Mouse (Mus musculus) gastrocnemius, postnatal 25 days (tissue): ENCODE results near the gene Sirt4. TPM values are rescaled to one million over a fixed set of nuclear protein-coding genes. Genes with fewer than 3 reads are reported as not detected.

Experiments
- DNase-seq: peaks from one replicate; pipeline ENCODE4 v3.0.0; 2022
- total RNA-seq, 2 experiments: library from RNA; stranded (reverse); gene quantifications; 1 replicate in 1 of 2; 2 replicates in 1 of 2; pipeline ENCODE4 v1.2.3; 2021

Gene Sirt4
- total RNA-seq, 2 experiments from 2014 or later = 13.8 to 14.1 TPM

GRCm38 (mm10) chr5:115491771-115492322 lies 7.3 kb upstream of the Sirt4 start:
- DNase-seq = peak; percentile 86

GRCm38 (mm10) chr5:115491076-115491475 lies 6.6 kb upstream of the Sirt4 start:
- DNase-seq = no peak

GRCm38 (mm10) chr5:115490638-115491000 lies 6.1 kb upstream of the Sirt4 start:
- no peak for DNase-seq

GRCm38 (mm10) chr5:115489699-115490637 lies 5.4 kb upstream of the Sirt4 start:
- peak; percentile 87 for DNase-seq

- DNase-seq = peak; percentile 68
Observed at GRCm38 (mm10) chr5:115488841-115489698, 4.5 kb upstream of the Sirt4 start.

GRCm38 (mm10) chr5:115487942-115488580 lies 3.5 kb upstream of the Sirt4 start:
- DNase-seq = no peak

- no peak for DNase-seq
Observed at GRCm38 (mm10) chr5:115487353-115487752, 2.8 kb upstream of the Sirt4 start.

GRCm38 (mm10) chr5:115486726-115487125 lies 2.2 kb upstream of the Sirt4 start:
- no peak for DNase-seq

GRCm38 (mm10) chr5:115485489-115486205 lies 1.1 kb upstream of the Sirt4 start:
- no peak for DNase-seq

GRCm38 (mm10) chr5:115484996-115485395 lies 471 bp upstream of the Sirt4 start:
- DNase-seq = no peak

GRCm38 (mm10) chr5:115483385-115483784 lies 1.1 kb downstream of the Sirt4 start:
- no peak for DNase-seq

- no peak for DNase-seq
Observed at GRCm38 (mm10) chr5:115482390-115483265, 1.9 kb downstream of the Sirt4 start.

GRCm38 (mm10) chr5:115480101-115480500 lies 4.4 kb downstream of the Sirt4 start:
- no peak for DNase-seq

- DNase-seq = no peak
Observed at GRCm38 (mm10) chr5:115479561-115479960, 5.0 kb downstream of the Sirt4 start.

GRCm38 (mm10) chr5:115476107-115476727 lies 8.3 kb downstream of the Sirt4 start:
- DNase-seq = no peak

- peak; percentile 48 for DNase-seq
Observed at GRCm38 (mm10) chr5:115475337-115476106, 9.0 kb downstream of the Sirt4 start.

- DNase-seq = no peak
Observed at GRCm38 (mm10) chr5:115474174-115474828, 10.2 kb downstream of the Sirt4 start.

- no peak for DNase-seq
Observed at GRCm38 (mm10) chr5:115473191-115473590, 11.3 kb downstream of the Sirt4 start.
